Mouse (Mus musculus) frontal cortex, adult (tissue): ENCODE results near the gene Otoa.

Source experiments
- ATAC-seq: cut with Nextera tagmentation; 2 replicates; pipeline ENCODE4 v1.9.2; 2017; ENCODE audit warnings: mild to moderate bottlenecking, moderate library complexity, mixed read lengths; ENCODE audit not compliant: low TSS enrichment

Otoa gene

DNA sequence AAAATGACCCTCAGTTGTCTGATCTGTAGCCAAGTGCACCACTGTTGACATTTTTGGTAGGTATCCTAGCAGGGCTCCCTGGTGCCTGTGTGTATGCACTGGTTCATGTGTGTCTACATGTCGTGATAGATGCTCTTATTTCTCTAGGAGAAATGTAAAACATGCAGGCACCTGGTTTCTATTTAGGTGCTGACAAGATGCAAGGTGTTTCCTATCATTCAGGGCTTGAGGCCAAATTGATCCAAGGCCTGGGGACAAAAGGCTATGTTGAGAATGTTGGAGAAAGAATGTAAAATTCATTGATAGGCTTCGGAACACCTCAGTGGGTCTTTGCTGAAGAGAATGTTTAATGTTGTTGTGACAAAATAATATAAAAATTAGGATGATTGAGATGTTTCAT is 366 bp downstream of the Otoa start:
- no peak for ATAC-seq

DNA sequence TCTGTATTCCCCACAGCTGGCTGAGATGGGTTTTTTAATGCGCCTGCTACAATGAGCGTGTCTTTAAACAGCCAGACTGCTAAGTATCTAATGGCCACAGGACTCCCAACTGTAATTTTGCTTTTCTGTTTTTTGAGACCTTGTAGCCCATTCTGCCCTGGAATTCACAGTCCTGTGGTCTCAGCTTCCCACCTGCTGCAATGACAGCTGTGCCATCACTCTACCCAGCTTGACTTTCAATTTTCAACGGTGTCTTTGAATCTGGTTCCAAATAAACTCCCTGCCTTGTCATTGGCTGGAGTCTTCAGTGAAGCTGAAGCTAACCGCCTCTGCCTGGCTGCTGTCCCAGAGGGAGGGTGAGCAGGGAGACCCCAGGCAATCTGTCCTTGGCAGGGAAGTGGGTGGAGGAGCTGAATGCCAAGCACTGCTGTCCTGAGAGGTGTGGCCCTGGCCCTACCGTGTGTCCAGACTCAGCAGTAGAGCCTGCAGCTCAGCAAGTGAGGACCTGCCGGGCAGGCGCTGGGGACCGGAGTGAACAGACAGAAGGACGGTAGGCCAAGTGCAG is 1.6 kb downstream of the Otoa start:
- ATAC-seq: no peak

DNA sequence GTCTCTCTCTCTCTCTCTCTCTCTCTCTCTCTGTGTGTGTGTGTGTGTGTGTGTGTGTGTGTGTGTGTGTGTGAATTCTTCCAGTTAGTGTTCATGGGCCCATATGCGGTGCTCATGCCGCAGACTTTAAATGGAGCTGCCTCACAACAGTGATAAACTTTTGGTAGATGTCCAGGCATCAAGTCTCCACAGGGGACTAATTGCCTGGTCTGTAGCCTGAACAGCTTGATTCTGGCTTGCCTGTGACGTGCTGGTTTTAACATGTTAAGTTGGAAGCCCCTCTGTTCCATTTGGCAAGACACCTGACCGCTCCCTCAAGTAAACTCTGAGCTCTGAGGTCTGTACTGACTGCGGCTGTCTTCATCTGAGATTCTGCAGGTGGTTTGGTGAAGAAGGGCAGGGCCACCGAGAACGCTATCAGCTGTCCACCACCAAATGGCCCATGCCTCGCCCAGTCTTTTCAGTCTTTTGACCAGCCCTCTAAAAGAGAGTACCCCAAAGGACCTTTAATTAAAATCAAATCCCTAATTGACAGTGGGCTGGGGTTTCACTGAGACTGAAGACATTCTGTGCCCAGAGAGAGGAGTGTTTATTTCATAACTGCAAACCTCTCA is 3.5 kb downstream of the Otoa start:
- no peak for ATAC-seq

DNA sequence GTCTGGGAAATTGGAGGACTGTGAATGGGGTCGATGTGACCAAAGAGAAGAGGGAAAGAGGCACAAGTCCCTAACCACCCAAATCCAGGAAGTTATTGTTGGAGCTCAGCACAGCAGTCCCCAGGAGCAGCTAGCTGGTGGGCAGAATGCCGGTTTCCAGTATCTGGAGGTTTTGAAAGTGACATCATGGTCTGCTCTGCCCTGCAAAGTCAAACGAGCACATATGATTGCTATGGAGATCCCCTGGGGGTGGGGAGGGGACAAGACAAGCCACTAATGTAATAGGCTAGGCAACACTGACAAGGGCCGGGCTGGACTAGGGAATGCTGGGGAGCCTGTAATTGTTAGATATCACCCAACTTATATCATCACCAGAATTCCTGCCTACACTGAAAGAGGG is 4.0 kb downstream of the Otoa start:
- no peak for ATAC-seq

DNA sequence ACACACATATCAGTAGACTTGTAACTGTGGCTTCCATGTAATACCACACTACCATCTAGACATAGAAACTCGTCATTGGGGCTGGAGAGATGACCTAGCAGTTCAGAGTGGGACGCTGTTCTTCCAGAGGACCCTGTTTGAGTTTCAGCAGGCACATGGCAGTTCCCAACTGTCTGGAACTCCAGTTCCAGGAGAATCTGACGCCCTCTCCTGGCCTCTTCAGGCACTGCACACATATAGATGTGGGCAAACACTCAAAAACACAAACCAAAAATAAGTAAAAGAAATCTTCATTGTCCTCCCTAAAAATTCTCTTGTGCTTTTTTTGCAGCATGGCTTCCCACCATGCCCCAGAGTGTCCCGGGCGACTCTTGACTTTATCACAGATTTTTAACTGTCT is 7.3 kb downstream of the Otoa start:
- ATAC-seq: no peak

DNA sequence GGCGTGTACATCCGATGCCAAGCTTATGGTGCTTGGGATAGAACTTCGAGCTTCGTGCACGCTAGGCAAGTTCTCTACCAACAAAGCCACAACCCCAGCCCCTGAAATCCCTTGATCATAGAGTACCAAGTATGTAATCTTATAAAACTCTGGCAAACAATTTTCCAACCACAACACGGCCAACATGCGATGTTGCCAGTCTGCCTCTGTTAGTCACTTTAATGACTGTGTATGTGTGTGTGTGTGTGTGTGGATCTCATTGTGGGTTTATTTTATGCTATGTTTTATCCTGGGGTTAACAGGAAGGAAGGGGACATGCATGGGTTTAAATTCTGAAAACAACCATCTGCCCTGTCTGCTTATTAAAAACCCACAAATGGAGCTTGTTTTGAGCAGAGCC is 9.3 kb downstream of the Otoa start:
- no peak for ATAC-seq

DNA sequence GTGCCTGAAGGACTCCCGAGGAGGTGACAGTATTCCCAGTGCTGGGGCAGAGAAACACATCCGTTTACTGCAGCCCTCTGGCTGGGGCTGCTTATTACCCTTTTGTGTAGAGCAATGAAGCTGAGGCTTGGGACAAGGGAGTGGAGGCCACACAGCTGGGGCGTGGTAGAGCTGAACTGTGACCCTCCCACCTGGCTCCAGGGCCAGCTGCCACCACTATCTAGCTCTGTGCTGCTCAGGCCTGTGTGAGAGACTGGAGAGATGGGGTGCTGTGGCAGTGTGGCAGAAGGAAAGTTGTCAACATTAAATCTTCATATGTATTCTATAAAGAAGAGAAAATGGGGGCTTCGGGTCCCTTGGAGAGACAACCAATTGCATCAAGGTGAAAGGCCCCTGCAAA is 11.6 kb downstream of the Otoa start:
- no peak for ATAC-seq

DNA sequence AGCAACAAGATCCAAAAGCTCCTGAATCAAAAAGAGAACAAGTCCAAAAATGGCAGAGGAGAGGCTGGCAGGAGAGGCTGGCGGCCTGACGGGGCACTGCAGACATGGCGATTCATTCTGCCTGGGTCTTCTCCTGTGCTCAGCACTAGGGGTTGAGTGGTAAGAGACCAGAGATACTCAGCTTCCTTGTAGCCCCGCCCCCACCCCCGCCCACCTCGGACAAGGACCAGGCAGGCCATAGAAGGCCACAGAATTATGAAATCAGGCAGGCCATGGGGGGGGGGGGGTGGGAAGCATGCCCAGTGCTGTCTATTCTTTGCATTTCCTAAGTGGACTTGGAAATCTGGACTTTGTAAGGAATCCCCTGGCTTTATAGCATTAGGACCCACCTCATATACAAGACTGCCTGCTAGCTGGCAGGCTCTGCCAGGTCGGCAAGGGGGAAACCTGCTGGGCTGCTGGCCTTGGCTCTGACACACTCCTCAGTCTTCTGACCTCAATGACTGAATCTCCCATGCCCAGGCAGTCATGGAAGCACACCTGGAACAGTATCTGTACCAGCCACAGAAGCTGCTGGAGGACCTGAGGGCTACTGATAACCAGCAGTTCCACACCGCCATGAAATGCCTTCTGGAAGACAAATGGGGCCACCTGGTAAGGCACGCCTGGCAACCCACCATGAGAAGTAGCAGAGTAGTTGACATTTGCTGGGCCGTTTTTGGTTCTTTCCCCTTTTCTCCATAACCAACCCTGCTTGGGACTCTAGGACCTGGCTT is 17.4 kb downstream of the Otoa start:
- no peak for ATAC-seq

DNA sequence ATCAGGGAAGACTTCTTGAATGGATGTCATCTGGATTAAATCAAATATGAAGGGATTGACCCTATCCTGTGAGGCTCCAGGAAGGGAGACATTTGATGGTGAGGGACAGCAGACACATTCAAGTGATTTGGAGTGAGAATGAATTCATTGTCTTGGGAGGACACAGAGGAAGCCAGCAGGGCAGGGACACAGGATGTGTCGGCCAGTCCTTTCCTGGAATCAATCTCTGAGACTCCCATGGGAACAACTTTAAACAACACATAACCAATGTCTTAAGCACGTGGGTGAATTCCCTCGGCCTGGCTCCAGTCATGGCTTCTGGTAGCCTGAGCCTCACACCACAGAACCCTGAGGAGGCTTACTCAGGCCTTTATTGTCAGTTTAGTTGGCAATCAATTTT is 26.4 kb downstream of the Otoa start:
- ATAC-seq: no peak

DNA sequence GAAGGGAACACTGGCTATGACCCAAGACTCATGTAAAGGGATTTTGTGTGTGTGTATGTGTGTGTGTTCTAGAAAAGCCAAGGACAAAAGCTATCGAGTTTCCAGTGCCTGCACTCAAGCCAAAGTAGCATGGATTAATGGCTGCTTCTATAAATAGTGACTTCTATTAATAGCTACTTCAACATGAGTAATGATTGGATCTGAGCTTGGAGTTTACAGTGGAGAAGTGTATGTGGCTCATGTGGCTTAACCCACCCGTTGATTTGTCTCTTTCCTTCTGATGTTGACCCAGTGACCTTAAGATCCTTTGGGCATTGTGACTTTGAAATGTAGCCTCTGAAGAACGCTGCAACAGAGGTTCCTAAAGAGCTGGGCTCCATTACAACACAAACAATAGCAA is 29.9 kb downstream of the Otoa start:
- ATAC-seq: no peak

DNA sequence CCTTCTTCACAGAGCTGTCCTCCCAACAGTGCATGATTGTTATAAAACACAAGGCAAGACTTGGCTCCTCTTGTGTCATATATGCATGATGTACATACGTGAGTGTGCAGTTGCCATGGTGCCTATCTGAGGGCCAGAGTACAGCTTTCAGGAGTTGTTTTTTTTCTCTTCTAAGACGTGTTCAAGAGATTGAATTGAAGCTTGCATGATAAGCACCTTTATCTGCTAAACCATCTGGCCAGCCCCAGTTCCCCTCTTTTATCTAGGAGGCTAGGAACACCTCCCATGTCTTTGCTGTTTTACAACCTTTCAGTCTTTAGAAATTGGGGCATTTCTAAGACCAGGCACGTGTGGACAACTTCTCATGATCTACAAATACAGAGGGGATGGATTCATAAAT is 30.3 kb downstream of the Otoa start:
- no peak for ATAC-seq

DNA sequence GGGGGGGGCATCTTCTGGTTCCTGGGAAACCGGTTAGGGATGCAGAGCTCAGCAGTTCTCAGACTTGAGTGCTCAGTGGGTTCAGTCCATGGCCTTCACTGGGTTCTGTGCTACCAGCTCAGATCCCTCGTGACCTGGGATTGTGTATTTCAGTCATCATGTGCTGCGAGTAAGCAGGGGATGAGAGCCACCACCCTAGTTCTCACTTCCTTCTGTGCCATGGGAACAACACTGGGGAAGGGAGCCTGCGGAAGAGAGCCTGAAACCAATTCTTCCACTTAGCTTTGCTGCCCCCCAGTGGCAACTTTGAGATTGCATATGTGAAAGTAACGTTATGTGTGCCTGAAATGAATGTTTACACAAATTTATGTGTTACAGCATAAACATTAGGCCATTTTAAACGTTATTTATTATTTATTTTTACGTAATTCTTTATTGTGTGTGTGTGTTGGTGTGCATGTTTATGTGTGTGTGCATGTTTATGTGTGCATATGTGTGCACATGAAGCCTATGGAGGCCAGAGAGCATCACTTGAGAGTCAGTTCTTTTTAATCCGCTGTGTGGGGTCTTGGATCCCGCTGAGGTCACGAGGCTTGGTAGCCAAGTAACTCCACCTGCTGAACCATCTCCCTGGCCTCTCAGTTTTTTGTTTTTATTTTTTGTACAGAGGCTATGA is 38.8 kb downstream of the Otoa start:
- ATAC-seq: peak; percentile 92

DNA sequence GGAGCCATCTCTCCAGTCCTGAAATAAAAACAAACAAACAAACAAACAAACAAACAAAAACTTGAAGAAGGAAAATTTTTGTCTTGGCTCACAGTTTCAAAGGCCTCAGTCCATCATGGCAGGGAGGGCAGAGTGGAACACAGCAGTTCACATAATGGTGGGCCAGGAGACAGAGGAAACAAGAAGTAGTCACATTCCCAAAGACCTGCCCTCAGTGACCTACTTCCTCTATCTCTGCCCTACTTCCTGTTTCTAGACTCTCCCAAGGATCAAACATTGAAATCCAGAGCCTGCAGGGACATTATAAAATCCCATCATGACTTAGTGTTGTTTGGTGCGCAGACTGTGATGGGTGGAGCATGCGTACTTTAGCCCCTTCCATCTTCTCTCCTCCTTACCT is 49.4 kb downstream of the Otoa start:
- ATAC-seq: no peak

DNA sequence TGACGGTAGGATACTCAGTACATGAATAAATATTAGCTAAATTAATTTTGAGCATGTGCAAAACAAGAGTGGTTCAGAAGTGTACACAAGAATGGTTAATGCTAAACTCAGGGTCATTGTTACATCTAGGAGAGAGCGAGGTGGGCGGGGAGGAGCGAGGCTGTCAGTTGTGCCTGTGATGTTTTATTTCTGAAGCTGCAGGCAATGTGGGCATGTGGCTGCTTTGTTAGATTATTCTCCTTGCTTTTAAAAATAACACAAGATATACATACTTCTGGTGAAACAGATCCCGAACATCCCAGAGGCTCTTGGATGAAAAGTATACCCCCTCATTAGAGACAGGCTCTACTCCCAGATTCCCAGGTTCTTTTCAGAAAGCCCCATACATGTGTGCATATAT is 59.8 kb downstream of the Otoa start:
- peak; percentile 55 for ATAC-seq

DNA sequence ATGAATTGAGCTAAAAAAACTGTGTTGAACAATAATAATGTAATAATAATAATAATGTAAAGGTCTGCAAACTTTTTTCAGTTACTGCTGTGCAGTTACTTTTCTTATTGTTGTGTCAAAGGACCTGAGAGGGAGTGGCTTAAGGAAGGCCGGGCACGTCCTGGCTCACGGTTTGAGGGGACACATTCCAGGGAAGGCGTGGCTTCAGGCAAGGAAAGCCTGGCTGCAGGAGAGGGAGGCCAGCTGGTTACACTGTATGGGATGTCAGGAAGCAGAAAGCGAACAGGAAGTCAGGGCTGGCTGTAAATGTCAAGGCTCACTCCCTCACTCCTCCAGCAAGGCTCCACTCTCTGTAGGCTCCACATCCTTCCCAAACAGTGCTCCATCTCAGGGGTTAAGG is 69.2 kb downstream of the Otoa start:
- ATAC-seq: no peak

DNA sequence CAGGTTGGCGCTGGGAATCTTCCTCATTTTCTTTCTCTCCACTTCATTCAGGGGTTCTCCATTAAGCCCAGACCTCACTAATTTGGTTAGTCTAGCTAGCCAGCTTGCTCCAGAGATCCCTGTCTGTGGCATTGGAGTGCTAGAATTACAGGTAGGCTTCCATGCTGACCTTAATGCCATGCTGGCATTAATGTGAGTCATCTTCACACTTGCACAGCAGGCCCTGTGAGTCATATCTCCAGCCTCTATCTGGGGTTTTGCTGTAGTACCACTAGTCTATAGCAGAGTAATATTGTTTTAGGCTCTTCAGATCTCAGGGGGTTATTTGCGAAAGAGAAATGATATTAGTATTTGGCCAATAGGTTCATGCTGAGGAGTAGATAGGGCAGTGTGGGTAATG is 70.7 kb downstream of the Otoa start:
- no peak for ATAC-seq

DNA sequence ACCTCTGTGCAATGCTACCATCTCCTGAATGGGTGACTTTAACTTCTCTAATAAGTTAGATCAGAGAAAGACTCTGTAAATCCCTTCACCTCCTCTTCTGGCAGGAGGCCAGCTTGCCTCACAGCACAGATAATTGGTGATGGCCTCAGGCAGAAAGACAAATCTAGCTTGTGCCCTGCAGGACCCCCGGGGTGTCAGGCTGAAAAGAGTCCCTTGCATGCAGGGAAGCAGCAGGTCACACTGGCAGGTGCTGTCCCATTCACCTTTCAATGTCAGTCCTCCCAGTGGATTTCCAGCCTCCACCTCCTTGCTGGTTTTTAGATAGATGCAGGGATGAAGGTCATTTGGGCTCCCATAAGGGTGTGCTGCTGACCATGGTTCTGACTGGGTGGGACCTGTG is 84.2 kb downstream of the Otoa start:
- no peak for ATAC-seq

DNA sequence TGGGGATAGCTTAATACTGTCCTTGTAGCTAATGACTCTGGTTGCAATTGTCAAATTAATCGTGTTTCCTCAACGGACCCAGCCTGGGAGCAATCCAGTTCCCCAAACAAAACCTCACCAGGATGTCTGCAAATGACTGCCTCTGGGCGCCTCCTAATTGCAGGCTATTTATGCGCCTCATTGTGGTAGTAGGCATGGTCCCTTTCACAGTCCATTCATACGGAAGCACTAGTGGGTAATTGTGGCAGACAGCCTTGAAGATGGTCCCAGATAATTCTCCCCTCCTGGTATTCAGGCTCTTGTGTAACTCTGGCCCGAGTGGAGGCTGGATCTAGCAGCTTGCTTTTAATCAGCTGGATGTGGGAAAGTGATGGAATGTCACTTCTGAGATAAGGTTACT is 90.4 kb downstream of the Otoa start:
- ATAC-seq: no peak

DNA sequence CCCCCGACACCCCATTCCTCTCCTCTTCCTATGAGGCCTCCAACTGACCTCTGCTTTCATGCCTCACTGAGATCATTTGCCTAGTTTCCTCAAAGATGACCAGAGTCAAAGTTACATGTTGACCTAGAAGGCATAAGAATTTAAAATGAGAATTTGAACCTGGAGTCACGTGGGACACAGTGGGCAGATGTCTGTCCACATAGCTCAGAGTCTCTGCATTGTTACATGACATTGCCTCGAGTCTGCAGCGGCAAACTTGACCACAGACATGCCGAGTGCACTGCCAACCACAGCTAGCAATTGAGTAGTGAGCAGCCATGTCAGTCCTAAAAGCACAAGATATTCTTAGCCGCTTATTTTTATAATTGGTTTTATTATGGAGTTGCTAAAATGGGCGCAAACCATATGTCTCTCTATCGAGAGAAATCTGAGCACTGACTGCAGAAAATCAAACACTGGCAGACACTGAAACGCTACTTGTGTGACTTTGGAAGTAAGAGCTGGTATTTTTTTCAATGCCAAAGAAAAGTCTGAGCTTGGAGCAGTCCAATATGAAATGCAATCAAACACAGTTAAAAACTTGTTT is 105.8 kb downstream of the Otoa start:
- ATAC-seq: peak; percentile 68

DNA sequence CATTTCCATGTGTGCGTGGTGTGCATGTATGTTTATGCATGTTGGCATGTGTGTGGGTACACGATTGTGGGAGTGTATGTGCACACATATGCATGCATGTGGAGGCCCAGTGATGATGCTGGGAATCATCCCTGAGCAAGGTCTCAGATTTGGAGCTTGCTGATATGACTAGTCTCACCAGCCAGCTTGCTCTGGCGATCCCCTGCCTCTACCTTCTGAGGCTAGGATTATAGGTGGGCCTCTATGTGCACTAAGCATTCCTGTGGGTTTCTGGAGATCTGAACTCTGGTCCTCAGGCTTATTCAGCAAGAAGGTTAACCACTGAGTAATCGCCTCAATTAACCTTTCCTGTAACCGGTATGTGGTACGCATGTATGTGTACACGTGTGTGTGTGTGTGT is 107.5 kb downstream of the Otoa start:
- no peak for ATAC-seq

DNA sequence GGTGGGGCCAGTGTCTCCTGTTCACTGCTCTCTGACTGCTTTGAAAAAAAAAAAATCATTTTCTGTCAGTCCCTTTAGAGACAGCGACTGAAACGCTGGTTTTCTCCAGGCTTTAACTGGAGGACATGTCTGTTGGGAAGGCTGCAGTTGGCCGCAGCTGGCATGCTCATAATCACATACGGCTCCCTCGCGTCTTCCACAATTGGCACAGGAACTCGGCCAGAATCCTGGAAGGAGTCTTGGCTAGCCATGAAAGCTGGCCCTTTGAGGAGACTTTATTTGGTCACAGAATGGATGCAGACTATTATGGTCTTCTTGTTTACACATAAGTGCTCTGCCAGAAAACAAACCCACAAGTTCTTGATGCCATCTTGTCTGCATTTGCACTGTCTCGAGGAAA is 117.5 kb downstream of the Otoa start:
- peak; percentile 82 for ATAC-seq

DNA sequence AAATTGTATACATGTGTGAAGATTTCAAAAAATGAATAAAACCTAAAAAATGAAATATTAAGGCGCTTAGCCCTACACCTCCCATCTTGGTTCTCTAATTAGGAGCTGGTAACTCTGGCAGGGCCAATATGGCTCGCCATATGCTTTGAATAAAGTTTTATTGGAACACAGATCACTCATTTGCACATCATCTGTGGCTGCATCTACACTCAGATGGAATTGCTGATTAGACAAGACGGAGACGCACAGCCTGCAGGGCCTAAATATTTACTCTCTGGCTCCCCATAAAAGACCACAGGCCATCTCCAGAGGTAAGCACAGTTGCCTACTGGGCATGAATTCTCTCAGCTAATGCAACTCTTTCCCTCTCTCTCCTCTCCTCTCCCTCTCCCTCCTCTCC is 130.4 kb downstream of the Otoa start:
- ATAC-seq: no peak
